Mouse (Mus musculus) lung, postnatal 25 days (tissue): Measurements from ENCODE around the gene Pold4.

Source experiments
- DNase-seq: peaks from one replicate; pipeline ENCODE4 v3.0.0; 2022; ENCODE audit warnings: low spot score

Gene Pold4

DNA sequence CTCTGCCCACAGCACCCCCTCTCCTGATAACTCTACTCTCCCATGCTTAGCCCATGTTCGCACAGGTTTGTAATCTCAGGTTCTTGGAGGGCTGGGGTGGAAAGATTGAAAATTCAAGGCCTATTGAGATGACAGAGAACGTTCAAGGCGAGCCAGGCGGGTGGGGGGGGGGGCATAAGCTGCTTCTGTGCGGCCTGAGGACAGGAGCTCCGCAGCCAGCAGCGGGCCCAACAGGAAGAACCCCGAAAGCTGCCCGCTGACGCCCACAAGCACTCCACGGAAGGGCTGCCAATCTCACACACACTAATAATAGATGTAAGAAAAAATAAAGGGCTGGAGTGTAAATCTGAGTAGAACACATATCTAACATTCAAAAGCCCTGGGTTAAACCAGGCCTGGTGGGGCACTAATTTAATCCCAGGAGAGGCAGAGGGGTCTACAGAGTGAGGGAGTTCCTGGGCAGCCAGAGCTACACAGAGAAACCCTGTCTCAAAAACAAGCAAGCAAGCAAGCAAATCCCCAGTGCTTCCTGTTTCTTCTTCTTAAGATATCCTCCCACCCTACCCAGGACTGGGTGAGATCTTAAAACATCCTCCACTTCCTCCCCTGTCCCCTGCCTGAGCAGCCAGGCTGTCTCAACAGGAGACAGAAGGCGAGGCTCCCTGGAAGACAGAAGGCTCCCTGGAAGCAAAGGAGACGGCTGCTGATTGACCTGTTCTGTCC is 27.9 kb upstream of the Pold4 start:
- peak; percentile 71 for DNase-seq

DNA sequence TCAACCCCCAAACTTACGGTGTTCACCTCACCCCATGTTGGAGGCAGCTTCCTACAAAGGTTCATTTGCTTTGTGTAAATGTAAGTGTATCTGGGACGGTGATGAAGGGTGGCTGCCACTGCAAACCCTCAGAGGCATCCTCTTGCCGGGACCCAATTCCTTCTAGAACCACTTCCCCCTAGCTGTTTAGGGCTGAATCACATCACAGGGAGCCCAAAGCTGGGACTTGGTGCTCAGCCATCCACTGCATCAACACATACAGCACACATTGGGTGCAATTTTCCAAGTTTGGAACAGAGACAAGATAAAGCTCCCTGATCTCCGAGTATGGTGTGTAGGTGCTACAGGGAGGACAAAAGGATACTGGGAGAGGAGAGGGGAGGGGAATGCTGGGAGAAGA is 26.8 kb upstream of the Pold4 start:
- no peak for DNase-seq

DNA sequence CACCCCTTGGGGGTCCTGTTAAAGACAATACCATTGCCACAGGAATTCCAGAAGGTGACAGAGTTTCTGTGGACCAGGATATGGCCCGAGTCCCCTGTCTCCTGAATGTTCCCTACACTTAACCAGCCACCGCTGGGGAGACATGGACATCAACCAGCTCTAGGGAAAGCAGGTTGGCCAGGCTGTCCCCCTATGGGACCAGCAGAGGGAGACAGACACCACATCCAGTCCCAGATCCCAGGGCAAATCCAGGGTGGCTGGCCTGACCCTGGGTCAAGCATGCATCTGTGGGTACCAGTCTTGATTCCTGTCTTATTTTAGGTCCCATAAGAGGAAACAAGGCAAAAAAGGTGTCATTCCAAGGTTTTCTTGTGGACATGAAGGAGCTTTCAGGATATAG is 24.7 kb upstream of the Pold4 start:
- peak; percentile 83 for DNase-seq

DNA sequence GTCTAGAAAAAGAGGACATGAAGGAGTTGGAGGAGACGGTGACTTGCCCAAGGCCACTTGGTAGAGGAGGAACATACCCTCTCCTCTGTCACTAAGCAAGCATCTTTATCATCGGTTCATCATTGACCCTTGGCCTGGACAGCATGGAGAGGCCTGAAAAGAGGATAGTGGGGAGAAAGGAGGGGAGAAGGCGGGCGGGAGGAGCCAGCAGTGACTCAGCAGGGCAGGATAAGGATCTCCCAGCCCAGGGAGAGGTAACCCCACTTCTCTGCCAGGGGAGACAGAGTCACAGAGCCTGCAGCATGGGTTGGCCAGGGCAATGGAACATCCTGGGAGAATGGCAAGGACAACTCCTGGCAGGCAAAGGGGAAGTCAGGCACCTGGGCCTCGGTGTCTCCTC is 23.1 kb upstream of the Pold4 start:
- no peak for DNase-seq

DNA sequence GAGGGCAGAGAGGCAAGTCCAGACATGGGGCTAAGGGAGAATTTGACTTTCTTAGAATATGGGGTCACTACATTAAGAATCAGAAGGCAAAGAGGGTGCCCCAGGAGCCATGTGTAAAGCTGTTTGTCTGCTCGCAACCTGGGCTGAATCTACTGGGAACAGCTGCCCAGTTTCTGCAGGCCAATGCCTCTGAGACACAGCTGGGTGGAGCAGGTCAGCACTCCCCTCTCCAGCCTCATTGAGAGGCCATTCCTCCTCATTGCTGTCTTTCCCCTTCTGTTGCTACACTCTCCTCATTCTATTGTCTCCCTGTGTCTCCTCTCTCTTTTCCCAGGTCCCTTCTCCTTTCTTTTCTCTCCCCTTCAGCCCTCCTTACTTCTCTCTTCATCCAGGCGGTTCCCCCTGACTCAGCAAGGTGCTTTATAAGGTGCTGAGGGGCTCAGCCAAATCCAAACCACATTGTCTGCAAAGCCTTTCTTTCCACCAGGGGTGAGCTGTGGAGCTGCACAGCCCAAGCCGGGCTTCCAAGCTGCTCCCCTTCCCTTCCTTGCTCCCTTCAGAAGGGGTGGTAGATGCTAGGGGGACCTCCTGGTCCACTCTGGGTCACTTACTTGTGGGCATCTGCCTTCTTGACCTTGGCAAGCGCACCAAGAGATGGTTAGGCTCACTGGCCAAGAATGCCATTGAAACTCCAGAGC is 19.7 kb upstream of the Pold4 start:
- no peak for DNase-seq

DNA sequence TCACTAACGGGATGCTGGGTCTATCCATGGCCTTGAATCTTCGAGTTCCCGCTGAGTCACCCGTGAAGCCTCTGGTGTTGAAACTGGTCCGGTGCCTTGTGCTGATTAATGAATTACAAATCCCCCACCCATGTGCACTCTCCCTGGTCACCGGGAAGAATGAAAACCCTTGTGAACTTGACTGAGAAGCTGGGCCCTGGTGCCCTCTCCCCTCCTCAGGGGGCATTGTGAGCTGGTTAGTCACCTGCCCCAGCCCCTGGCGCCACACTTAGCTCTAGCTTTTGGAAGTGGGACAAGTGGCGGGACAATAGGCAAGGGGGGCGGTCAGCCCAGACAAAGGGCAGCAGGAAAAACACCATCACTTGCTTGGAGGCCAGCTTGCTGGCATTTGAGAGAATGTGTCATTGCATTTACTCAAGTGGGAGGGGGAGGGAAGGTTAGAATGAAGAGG is 18.1 kb upstream of the Pold4 start:
- no peak for DNase-seq

DNA sequence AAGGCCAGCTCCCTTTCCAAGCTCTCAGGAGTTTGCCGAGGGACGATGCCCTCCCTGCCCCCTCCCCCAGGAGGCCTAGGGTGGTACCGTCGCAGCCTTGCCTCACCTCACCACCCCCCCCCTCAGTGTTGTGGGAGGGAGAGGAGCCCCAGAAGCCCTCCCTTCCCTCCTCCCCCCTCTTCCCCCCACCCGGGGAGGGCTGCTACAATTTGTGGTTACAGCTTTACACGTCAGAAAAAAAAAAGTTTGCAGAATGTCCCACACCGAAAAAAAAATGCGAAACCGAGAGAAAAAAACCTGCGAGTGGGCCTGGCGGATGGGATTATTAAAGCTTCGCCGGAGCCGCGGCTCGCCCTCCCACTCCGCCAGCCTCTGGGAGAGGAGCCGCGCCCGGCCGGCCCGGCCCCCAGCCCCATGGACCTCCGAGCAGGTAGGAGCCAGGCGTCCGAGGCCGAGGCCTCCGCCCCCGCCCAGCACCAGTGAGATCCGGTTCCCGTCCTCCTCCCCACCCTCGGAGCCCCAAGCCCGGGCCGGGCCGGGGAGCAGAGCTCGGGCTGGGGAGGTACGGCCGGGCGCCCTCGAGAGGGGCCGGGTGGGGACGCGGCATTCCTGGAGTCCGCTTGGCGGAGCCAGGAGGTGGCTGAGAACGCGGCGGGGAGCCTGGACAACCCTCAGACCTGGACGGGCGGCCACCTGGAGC is 17.5 kb upstream of the Pold4 start, which contains the start of the genes Clcf1 and AC109138.7:
TSS of gene Clcf1 (plus strand) at position 168 of the 700 bp plus-strand sequence.
TSS of gene AC109138.7 (plus strand) at position 287 of the 700 bp plus-strand sequence.
- DNase-seq = peak; percentile 68

DNA sequence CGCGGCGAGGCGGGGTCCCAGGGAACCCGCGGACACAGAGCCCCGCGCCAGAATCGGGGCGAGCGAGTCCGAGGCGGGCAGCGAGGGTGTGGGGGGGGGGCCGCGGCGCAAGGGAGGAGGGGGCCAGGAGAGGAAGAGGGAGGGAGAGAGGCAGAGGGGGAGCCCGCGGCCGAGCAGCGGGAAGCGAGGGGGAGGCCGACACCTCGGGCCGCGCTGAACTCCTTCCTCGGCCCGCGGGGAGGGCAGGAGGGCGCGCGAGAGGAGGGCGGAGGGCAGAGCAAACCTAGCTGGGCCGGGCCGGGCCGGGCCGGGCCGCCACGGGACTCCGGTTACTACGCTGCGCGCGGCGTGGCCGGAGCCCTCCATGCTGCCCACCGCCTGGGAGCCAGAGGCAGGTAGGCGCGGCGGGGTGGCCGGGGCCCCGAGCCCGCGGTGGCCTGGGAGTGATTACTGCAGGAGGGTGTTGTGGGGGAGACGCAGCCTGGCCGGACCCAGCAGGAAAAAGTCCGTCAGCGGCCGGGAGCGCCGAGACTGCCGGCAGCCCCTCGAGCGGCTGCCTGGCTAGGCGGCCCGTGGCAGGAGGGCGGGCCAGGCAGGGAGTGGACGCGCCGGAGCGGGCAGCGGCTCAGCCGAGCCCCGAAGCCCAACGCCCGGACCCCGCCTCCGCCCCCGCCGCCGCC is 16.8 kb upstream of the Pold4 start:
- peak; percentile 29 for DNase-seq

DNA sequence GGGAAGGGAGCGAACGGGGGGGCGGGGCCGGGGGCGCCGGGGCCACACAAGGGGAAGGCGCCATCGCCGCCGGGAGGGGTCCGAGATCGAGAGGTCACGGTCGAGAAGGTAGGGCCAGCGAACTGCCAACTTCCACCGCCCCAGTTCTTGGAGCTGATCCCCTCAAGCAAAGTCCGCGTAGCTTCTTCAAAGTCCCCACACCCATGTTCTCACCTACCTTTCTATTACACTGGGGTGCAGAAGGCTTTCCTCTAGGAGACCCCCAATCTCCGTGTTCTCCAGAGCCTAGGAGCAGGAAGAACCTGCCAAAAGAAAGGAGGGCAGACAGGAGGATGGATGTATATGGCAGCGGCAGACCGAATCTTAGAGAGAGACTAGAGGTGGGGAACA is 16.3 kb upstream of the Pold4 start:
- no peak for DNase-seq

DNA sequence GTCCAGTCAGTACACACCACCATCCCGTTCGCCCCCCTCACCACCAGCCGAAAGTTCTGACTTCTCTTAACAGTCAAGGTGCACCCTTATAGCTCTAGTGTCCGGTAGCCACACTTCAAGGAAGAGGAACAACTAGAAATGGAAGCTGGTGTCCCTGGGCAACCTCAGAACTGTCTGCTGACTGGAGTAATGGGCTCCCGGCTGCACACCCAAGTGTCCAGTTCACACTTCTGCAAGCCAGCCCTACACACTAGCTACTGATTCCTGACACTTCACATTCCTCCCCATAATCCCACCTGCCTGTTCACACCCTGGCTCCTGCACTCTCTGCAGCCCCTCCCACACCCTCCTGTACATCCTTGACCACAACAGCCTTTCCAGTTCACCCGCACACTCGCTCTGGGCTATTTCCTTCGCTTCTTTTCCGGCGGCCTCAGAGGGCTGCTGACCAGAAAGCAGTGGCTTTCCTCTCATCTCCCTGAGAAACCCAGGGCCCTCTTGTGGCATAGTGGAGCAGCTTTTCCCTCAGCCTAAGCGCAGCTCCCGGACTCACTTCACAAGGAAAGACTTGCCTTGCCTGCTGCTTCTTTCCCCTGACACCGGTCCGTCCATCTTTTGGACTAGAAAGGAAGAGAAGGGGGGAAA is 15.5 kb upstream of the Pold4 start:
- peak; percentile 48 for DNase-seq

DNA sequence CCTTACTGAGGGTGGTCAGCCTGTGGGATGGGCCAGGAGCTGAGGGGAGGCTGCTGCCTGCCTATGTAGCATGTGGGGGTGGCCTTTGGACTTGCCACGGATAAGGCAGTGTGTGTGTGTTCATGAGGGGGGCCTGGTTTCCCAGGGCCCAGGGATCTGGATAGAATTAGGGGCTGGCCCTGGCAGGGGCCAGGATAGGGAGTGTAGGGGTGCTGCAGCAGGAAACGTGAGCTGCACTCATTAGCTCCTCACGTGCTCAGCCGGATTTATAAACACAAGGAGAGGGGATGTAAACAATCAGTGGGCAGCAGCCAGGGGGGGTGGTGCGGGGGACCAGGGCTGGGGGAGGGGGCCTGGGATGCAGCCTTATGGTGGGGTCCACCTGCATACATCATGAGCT is 14.6 kb upstream of the Pold4 start:
- no peak for DNase-seq

DNA sequence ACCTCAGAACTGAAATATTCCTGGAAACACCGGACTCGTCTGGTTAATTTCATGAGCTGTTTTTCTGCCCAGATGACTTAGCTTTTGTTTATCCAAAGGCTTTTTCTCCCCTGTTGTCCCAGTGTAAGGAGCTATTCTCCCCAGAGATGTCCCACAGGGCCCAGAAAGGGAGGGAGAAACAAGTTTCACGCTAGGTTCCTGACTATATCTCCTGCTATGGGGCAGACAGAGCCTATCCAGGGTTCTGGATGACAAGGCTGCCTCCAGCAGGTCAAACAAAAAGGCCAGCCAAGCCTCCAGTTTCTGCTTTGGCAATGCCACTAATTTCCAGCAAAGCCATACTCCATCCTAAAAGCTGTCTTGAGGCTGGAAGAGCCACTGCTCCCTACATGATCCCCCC is 13.8 kb upstream of the Pold4 start:
- no peak for DNase-seq

DNA sequence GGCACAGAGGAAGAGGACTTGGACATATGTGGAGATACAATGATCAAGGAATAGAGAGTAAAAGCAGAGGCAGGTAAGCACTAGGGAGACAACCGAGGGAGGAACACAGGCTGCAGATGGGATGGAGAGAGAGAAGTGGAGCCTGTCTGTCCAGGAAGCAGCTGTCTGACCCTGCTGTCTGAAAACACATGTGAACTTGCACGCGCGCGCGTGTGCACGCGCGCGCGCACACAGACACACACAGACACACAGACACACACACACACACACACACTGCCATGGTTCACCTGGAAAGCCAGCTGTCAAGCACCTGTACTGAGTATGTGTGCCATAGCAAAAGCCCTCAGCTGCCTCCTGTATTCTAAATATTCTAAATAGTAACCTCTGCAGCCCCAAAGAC is 13.4 kb upstream of the Pold4 start:
- no peak for DNase-seq

DNA sequence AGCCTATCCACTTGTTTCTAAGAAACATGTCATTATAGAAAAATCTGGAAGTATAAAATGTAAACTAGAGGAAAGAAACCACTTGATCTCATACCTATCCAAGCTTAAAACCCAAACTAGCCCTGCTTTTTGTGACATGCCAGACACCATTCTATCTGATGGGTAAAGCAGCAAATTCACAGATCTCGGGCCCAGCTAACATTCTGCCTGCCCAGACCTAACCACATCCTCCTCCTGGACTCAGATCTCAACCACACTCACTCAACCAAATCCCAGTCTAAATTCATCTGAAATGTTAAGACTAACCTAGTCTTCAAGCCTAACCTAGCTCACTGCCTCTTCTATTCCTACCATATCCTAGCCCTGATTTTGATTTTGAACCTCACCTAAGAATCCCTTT is 12.9 kb upstream of the Pold4 start:
- DNase-seq = no peak

DNA sequence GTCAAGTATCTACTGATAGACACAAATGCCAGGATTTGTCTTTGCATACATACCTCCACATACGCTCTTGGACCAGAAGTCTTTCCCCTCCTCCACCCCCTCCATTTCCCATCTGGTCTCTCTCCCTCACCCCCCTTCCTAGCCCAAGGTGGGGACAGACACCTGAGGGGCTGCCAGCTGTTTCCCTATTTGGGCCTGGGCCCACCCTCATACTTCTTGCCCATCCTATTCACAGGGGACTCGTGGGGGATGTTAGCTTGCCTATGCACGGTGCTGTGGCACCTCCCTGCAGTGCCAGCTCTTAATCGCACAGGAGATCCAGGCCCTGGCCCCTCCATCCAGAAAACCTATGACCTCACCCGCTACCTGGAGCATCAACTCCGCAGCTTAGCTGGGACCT is 11.8 kb upstream of the Pold4 start:
- no peak for DNase-seq

DNA sequence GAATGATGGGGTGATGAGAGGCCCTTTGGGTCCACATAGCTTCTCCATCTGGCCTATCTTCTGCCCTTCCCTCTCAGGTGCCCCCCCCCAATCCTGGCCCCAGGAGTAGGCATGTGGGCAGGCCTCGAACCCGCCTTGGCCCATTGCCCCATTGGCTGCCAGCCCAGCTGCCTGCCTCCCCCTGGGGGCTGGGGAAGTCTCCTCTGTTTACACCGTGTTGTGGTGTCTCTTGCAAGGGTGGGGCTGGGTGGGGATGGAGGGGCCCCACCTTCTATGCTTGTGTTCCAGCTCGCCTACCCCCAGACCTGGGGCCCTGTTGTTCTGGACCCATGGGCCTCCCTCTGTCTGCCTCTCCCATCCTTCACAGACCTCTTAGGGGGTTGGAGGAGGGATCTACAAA is 11.3 kb upstream of the Pold4 start:
- peak; percentile 54 for DNase-seq

DNA sequence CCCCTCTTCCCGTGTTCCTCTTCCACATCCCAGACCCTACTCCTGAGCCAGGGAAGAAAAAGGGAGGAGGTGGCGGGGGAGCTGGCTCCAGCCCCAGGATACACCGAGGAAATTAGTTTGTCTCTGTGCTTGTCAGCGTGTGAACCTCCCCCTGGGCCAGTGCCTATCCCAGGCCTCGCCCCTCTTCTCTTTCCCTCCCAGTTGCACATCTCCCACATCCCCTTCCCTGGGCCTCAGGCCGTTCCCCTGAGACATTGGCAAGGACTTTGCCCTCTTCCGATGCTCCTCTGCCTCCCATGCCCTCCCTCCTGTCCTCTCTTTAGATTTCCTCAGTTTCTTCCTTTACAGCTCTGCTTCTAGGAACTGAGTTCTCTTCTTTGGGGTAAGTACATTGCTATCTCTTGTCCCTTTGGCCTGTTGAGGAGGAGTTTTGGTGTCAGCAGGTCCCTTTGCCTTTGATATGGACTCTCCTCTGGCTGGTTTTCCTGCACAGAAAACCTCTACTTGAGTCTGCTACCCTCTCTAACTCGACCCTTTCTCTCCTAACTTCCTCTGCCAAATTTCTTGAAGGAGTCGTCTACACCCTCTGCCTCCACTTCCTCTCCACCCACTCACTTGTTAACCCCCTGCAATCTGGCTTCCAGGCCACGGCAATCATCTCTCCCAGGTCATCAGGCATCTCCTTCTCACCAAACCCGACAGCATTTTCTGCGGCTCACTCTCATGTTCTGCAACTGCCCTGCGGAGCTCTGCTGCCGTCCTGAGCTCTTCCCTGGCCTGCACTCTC is 10.5 kb upstream of the Pold4 start:
- peak; percentile 51 for DNase-seq

DNA sequence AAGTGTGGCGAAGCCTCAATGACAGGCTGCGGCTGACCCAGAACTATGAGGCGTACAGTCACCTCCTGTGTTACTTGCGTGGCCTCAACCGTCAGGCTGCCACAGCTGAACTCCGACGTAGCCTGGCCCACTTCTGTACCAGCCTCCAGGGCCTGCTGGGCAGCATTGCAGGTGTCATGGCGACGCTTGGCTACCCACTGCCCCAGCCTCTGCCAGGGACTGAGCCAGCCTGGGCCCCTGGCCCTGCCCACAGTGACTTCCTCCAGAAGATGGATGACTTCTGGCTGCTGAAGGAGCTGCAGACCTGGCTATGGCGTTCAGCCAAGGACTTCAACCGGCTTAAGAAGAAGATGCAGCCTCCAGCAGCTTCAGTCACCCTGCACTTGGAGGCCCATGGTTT is 9.5 kb upstream of the Pold4 start:
- peak; percentile 34 for DNase-seq

DNA sequence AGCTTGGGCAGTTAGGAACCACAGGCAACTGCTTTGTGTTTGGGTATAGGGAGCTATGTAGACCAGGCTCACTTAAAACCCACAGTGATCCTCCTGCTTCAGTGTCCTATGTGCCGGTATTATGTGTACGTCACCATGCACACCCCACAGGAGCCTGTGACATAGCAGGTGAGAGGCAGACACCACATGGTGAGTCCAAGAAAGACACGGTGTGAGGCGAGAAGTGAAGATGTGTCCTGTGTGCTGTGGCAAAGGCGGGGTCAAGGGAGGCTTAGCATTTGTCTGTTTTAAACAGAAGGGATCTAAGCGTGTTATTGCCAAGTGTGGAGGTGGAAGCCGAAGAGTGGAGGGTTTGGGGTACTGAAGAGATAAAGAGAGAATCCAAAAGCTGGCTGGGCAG is 4.9 kb upstream of the Pold4 start:
- no peak for DNase-seq

DNA sequence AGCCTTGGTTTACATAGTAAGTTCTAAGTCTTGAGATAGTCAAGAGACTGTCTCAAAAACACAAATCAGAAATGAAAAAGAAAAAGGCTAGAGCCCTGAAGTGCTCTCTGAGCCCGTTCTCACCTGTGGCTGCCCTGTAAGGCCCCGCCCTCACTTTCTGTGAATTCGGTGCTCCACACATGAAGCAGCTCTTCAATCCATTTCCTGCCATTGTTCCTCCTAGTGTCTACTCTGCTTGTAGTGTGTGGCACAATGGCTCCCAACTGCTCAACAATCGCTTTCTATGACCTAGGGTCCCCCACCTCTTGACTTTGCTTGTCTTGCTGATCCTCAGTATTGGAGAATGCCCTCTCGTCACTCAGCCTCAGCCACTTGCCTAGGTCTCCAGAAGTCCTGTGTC is 4.3 kb upstream of the Pold4 start:
- no peak for DNase-seq
